Mouse (Mus musculus): ENCODE results near the gene Tekt2. TPM values are rescaled to one million over a fixed set of nuclear protein-coding genes. Genes with fewer than 3 reads are reported as not detected.
A peak's percentile ranks its signal among the peaks of the same experiment; 100 is the strongest.

Tekt2 gene
- polyA plus RNA-seq, 1 experiment = not detected

DNA sequence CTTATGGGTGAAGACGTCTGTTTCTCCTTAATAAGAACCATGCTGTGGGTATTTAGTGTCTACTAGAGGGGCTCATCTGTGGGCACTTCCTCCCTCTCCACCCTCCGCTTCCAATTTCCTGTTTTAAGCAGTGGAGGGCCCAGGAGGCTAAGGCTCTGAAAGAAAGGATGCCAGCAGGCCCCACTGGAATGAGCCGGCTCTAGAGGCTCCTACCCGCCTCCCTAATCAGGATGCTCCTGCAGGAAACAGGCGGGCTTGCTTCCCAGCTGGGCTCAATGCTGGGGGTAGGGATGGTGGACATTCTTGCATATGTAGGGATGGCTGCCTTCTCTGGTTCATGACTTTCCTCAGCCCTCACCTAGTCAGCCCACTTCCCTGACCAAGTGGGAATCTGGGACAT is 12.3 kb downstream of the Tekt2 start:
- TF ChIP-seq POLR2A (IDR thresholded peaks at IDR 0.05; ENCODE audit: insufficient read depth, low read depth, low read length) (no peak), CTCF (IDR thresholded peaks at IDR 0.05; ENCODE audit: insufficient read depth, low read depth, low read length) (no peak)
- 46% methylated on average over 5 of the region's 5 CpGs for WGBS

DNA sequence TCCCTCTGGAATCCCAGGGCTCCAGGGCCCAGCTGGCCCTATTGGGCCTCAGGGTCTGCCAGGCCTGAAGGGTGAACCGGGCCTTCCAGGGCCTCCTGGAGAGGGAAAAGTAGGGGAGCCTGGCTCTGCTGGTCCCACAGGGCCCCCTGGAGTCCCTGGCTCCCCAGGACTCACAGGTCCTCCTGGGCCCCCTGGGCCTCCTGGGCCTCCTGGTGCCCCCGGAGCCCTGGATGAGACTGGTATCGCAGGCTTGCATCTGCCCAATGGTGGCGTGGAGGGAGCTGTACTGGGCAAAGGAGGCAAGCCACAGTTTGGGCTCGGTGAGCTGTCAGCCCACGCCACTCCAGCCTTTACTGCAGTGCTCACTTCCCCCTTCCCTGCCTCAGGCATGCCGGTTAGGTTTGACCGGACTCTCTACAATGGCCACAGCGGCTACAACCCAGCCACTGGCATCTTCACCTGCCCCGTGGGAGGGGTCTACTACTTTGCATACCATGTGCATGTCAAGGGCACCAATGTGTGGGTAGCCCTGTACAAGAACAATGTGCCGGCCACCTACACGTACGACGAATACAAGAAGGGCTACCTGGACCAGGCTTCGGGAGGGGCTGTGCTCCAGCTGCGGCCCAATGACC is 13.8 kb downstream of the Tekt2 start:
- Histone ChIP-seq H3K4me1 (ENCODE audit: control insufficient read depth, insufficient read depth, low read length) (0 out of 2 replicates have a peak, but pooled peaks cover 5% of the 10 kb centered on the region), H3K4me3 (ENCODE audit: insufficient read depth, low read depth, low read length) (no peak overlapping the region), H3K27ac (ENCODE audit: insufficient read depth, low read depth, low read length) (no peak overlapping the region)
- TF ChIP-seq CTCF (IDR thresholded peaks at IDR 0.05; ENCODE audit: insufficient read depth, low read depth, low read length) (no peak), POLR2A (IDR thresholded peaks at IDR 0.05; ENCODE audit: insufficient read depth, low read depth, low read length) (no peak)
- whole genome bisulfite sequencing = 94% methylated on average over 16 of the region's 16 CpGs

More for the DNA sequence above, 12.3 kb downstream of the Tekt2 start:
- H3K27ac ChIP-seq (ENCODE audit: insufficient read depth, low read depth, low read length) = no peak overlapping the region
- 0 out of 2 replicates have a peak, but pooled peaks cover 5% of the 10 kb centered on the region for H3K4me1 ChIP-seq (ENCODE audit: control insufficient read depth, insufficient read depth, low read length)
- H3K4me3 ChIP-seq (ENCODE audit: insufficient read depth, low read depth, low read length) = no peak overlapping the region

DNA sequence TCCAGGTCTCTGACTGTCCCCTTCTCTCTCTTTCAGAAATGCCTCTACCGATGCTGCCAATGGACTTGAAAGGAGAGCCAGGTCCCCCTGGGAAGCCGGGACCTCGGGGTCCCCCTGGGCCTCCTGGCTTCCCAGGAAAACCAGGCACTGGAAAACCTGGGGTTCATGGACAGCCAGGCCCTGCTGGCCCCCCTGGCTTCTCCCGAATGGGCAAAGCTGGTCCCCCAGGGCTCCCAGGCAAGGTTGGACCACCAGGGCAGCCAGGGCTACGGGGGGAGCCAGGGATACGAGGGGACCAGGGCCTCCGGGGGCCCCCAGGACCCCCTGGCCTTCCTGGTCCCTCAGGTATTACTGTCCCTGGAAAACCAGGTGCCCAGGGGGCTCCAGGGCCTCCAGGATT is 15.1 kb downstream of the Tekt2 start:
- Histone ChIP-seq H3K4me3 (ENCODE audit: insufficient read depth, low read depth, low read length) (no peak overlapping the region), H3K27ac (ENCODE audit: insufficient read depth, low read depth, low read length) (no peak overlapping the region), H3K4me1 (ENCODE audit: control insufficient read depth, insufficient read depth, low read length) (0 out of 2 replicates have a peak, but pooled peaks cover 5% of the 10 kb centered on the region)
- TF ChIP-seq CTCF (IDR thresholded peaks at IDR 0.05; ENCODE audit: insufficient read depth, low read depth, low read length) (no peak), POLR2A (IDR thresholded peaks at IDR 0.05; ENCODE audit: insufficient read depth, low read depth, low read length) (no peak)
- WGBS = 80% methylated on average over 7 of the region's 7 CpGs

- Histone ChIP-seq H3K4me1 (ENCODE audit: control insufficient read depth, insufficient read depth, low read length) (0 out of 2 replicates have a peak, but pooled peaks cover 5% of the 10 kb centered on the region), H3K27ac (ENCODE audit: insufficient read depth, low read depth, low read length) (no peak overlapping the region), H3K4me3 (ENCODE audit: insufficient read depth, low read depth, low read length) (peak overlapping the region; percentile 20)
- WGBS = 2% methylated on average over 7 of the region's 7 CpGs
- TF ChIP-seq POLR2A (IDR thresholded peaks at IDR 0.05; ENCODE audit: insufficient read depth, low read depth, low read length) = no peak
- 0 out of 2 replicates have a peak, but pooled peaks have one; percentile 7 for TF ChIP-seq CTCF (IDR thresholded peaks at IDR 0.05; ENCODE audit: insufficient read depth, low read depth, low read length)
Observed at GRCm38 (mm10) chr4:126309922-126310309, 15.6 kb downstream of the Tekt2 start.

- Histone ChIP-seq H3K4me3 (ENCODE audit: insufficient read depth, low read depth, low read length) (peak overlapping the region; percentile 20), H3K27ac (ENCODE audit: insufficient read depth, low read depth, low read length) (no peak overlapping the region), H3K4me1 (ENCODE audit: control insufficient read depth, insufficient read depth, low read length) (0 out of 2 replicates have a peak, but pooled peaks cover 5% of the 10 kb centered on the region)
- TF ChIP-seq POLR2A (IDR thresholded peaks at IDR 0.05; ENCODE audit: insufficient read depth, low read depth, low read length) (no peak), CTCF (IDR thresholded peaks at IDR 0.05; ENCODE audit: insufficient read depth, low read depth, low read length) (no peak)
- WGBS = 15% methylated on average over 20 of the region's 20 CpGs
Observed at GRCm38 (mm10) chr4:126309211-126309921, 16.1 kb downstream of the Tekt2 start.

DNA sequence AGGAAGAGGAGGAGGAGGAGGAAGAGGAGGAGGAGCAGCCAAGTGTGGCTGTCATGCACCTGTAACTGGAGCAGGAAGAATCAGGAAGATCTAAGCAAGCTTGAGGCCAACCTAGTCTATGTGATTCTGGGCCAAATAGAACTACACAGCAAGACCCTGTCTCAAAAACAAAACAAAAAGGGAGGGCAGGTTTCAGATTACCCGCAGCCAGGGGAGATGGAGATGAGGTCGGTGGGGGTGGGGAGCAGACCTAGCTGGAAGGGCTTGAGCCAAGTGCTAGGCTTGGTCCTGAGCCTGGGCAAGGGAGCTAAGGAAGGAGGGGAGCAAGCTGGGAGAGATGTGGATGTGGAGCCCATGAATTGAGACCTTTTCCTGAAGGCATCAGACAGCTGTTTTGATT is 18.7 kb downstream of the Tekt2 start:
- no peak for TF ChIP-seq POLR2A (IDR thresholded peaks at IDR 0.05; ENCODE audit: insufficient read depth, low read depth, low read length)
- no peak for TF ChIP-seq CTCF (IDR thresholded peaks at IDR 0.05; ENCODE audit: insufficient read depth, low read depth, low read length)
- Histone ChIP-seq H3K4me3 (ENCODE audit: insufficient read depth, low read depth, low read length) (no peak overlapping the region), H3K4me1 (ENCODE audit: control insufficient read depth, insufficient read depth, low read length) (peaks cover 6% of the 10 kb centered on the region; the same call in 1 of the 2 replicates), H3K27ac (ENCODE audit: insufficient read depth, low read depth, low read length) (no peak overlapping the region)
- WGBS = 19% methylated on average over 2 of the region's 2 CpGs

DNA sequence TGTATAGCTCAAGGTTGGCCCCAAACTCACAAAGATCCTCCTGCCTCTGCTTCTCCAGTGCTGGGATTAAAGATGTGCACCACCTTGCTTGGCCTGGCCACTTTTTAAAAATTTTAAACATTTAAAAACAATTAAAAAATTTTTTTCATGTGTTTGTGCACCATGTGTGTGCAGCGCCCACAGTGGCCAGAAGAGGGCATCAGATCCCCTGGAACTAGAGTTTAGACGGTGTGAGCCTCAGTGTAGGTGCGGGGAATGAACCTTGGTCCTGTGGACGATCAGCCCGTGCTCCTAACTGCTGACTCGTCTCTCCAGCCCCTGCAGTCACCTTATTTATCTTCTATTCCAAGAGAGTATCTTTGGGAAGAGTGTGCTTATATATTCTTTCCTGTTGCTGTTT is 19.4 kb downstream of the Tekt2 start:
- WGBS = 91% methylated on average over 6 of the region's 6 CpGs
- H3K4me1 ChIP-seq (ENCODE audit: control insufficient read depth, insufficient read depth, low read length) = peaks cover 12% of the 10 kb centered on the region
- TF ChIP-seq CTCF (IDR thresholded peaks at IDR 0.05; ENCODE audit: insufficient read depth, low read depth, low read length) (no peak), POLR2A (IDR thresholded peaks at IDR 0.05; ENCODE audit: insufficient read depth, low read depth, low read length) (no peak)
- no peak overlapping the region for H3K27ac ChIP-seq (ENCODE audit: insufficient read depth, low read depth, low read length)
- H3K4me3 ChIP-seq (ENCODE audit: insufficient read depth, low read depth, low read length) = no peak overlapping the region

- Histone ChIP-seq H3K4me1 (ENCODE audit: control insufficient read depth, insufficient read depth, low read length) (peaks cover 16% of the 10 kb centered on the region), H3K27ac (ENCODE audit: insufficient read depth, low read depth, low read length) (no peak overlapping the region), H3K4me3 (ENCODE audit: insufficient read depth, low read depth, low read length) (no peak overlapping the region)
- 93% methylated on average over 1 of the region's 1 CpGs for WGBS
- TF ChIP-seq CTCF (IDR thresholded peaks at IDR 0.05; ENCODE audit: insufficient read depth, low read depth, low read length) = no peak
- TF ChIP-seq POLR2A (IDR thresholded peaks at IDR 0.05; ENCODE audit: insufficient read depth, low read depth, low read length) = no peak
Observed at GRCm38 (mm10) chr4:126305428-126305827, 20.1 kb downstream of the Tekt2 start.

GRCm38 (mm10) chr4:126303877-126304276 is 21.6 kb downstream of the Tekt2 start:
- no peak overlapping the region for H3K27ac ChIP-seq (ENCODE audit: insufficient read depth, low read depth, low read length)
- 63% methylated on average over 4 of the region's 4 CpGs for WGBS
- H3K4me1 ChIP-seq (ENCODE audit: control insufficient read depth, insufficient read depth, low read length) = peaks cover 12% of the 10 kb centered on the region
- TF ChIP-seq POLR2A (IDR thresholded peaks at IDR 0.05; ENCODE audit: insufficient read depth, low read depth, low read length) (no peak), CTCF (IDR thresholded peaks at IDR 0.05; ENCODE audit: insufficient read depth, low read depth, low read length) (no peak)
- no peak overlapping the region for H3K4me3 ChIP-seq (ENCODE audit: insufficient read depth, low read depth, low read length)
